Mouse (Mus musculus) T-cell, adult 2 months (primary cell): ENCODE results near the gene Tcn2.
A peak's percentile ranks its signal among the peaks of the same experiment; 100 is the strongest.

Source experiments
- DNase-seq: peaks from one replicate; pipeline ENCODE4 v3.0.0; 2022; ENCODE audit warnings: low spot score

The Tcn2 gene

DNA sequence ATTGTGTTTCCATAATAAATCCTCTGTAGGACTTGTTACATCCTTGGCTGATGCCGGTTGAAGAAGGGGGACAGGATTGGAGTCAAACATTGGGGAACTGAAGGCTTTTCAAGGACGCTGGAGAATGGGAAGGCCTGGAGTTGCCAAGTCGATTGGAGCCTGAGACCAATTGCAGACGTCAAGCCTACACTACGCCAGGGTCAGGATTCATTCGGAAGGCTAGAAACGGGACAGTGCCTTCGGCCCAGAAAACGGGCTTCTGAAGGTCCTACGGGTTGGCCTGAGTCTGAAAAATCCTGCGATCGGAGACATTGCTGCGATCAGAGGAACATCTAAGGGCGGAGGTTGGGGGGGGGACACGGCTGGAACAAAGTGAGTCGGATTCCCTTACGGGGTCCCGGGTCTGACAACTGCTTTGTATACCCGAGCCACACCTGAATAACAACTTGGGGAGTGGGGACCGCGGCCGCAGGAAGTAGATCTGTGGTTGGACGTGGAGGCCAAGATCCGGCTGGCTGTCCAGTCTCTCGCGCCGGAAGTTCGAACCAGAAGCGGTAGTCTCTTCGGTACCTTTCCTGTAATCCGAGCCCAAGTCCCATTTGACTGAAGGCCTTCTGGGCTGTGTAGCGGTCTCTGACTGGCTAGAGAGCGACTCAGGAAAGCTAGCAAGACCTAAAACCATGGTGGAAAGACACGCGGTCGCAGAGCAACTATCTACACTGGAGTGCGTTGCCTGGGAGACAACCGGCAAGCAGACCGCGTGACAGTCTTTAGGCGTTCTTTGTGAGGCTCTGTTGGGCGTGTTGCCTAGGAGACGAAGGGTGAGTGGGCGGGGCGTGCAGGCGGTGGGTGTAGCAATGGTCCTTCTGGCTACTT is 37.3 kb downstream of the Tcn2 start, which contains the start of the genes 4921536K21Rik and Dusp18:
Gene 4921536K21Rik, minus strand, starts transcription at position 693 of the 876 bp plus-strand sequence.
Gene Dusp18, plus strand, starts transcription at position 835 of the 876 bp plus-strand sequence.
- DNase-seq = peak; percentile 92

DNA sequence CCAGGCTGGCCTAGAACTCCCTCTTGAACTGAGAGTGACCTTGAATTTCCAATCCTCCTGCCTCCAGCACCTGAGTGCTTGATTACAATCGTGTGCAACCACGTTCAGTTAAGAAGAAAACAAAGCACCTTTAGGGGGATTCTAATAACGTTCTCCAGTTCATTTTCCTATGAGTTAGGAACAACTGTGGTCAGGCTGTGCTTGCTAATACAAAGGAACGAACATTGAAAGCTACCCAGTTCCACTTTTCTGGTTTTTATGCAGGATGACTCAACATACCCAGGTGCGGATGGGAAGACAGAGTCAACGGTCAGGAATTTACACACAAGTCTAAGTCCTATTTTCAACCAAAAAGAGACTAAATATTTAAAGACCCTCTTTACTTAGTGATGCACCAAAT is 38.0 kb downstream of the Tcn2 start:
- no peak for DNase-seq

DNA sequence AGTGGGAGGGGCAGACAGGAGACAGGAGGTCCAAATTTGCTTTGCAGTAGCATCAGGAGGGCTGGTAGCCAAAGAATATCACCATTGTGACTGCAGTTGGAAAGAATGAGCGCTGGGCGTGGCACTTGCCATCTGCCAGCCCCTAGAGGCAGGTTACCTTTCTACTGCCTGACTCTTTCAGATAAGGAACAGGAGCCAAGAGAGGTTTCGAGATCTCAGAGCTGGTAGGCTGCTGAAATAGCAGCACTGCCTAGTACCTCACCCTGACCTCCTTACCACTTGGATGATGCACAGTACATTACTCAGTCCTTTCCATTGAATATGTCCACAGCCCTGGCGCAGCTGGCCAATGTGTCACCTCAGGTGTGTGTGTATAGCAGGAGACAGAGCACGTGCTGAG is 44.6 kb downstream of the Tcn2 start:
- DNase-seq = no peak

DNA sequence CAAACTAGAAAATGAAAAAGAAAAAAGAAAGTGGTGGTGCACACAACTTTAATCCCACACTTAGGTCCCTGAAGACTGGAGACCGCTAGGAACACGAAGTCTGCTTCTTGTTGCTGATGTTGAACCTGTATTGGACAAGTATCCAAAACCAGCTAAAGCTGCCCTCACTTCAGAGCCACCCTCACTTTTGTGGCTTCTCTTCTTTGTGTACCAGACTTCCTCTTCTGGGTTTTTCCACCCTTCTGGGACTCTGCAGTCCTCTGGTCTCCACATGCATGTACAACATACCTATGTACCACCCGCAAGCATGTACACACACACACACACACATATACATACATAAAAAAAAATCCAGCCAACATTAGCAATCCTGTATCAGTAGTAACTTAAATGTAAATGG is 48.2 kb downstream of the Tcn2 start:
- DNase-seq = no peak

DNA sequence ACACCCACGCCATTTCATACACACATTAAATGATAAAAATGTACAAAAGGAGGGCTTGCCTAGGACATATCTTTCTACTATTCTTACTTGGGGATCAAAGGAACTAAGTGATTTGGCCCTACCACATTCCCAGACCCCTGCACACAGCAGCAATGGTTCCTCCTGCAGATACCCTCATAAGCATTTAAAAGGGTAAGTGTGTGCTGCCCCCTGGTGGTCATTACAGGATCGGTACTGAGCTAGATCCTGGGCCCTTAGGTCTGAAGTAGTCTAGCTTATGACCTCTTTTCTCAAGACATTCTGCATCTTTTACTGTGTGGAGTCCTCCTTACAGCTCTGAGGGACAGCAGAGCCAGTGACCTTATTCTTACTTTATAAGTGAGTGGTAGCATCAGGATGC is 52.1 kb downstream of the Tcn2 start:
- DNase-seq = peak; percentile 57

DNA sequence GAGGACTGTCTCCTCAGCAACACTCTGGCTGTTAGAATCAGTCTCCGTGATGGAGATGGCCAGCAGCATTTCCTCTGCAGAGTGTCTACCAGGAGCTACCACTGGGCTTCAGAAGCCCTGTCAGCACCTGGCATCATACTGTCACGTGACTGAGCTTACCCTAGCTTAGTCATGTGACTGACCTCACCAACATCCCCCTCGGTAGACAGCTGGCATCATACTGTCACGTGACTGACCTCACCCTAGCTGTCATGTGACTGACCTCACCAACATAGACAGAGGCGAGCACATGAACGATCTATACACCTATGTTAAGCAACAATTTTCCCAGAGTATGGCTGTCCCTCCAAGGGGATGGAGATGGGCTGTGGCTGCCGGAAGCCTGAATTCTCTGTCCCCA is 53.3 kb downstream of the Tcn2 start:
- DNase-seq = no peak

DNA sequence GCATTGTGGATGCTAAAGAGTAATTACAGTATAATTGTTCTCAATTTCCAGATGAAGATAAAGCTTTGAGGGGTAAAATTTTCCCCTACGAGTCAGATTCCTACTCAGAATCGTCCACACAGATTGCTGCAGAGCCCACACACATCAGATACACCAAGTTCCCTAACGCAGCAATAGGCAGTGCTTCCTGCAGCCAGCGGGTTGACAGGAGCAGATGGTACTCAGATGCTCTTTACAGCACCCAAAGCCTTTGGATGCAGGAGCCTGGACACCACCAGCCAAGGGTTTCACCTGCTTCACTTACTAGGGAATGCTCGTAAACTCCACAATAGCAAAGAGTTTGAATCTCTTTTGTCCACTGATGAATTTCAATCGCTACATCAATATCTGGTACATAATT is 55.5 kb downstream of the Tcn2 start:
- DNase-seq = no peak
